Mouse (Mus musculus) lung, postnatal 0 days (tissue): ENCODE measurements around the gene Kcnj10.

ENCODE experiments used
- CTCF ChIP-seq: IDR thresholded peaks from 2 replicates; pipeline ENCODE4 v1.5.1; 2016; ENCODE audit warnings: antibody characterized with exemption, mild to moderate bottlenecking
- EP300 ChIP-seq: IDR thresholded peaks from 2 replicates; pipeline ENCODE4 v1.6.1; 2016; ENCODE audit warnings: antibody characterized with exemption, mild to moderate bottlenecking, control low read depth

- TF ChIP-seq CTCF = no peak
- no peak for TF ChIP-seq EP300
Observed at GRCm38 (mm10) chr1:172376758-172377458, 35.9 kb downstream of the Kcnj10 start.
